Mouse (Mus musculus) liver, embryonic 14.5 days (tissue): ENCODE measurements around the gene Plppr5.

ENCODE experiments used
- CTCF ChIP-seq: IDR thresholded peaks from 2 replicates; pipeline ENCODE4 v1.5.1; 2016; ENCODE audit warnings: antibody characterized with exemption, low read depth, control low read depth
- EP300 ChIP-seq: IDR thresholded peaks from 2 replicates; pipeline ENCODE4 v1.6.1; 2016; ENCODE audit warnings: antibody characterized with exemption, low read depth

DNA sequence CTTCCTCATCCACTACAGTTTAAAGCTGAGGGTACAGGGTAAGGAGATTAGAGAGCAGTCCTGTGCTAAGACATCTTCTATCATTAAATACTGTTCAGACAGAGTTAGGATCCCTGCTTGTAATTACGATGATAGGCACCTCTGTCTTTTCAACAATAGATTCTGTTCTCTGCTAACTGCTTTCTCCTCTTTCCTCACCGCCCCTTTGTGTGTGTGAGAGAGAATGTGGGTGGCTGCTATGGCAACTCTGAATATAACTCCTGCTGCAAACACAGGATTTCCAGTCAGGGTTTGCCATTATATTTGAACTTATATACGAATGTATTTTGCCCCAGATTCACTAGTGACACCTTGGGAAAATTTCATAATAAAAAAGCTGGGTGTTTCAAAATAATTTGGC lies 54.2 kb downstream of the Plppr5 start:
- TF ChIP-seq EP300 (no peak), CTCF (no peak)
